Mouse (Mus musculus) liver, postnatal 0 days (tissue): ENCODE measurements at regions not wholly inside any gene's neighbourhood (a gene's known extent, or its start where the extent isn't known, plus 50 kb on each side); places are given as distances from the start of the nearest gene placed in this dataset.

Source experiments
- ATAC-seq: fragments of 200-750 bp; cut with Nextera tagmentation; 2 replicates; pipeline ENCODE4 v1.8.0; 2017; ENCODE audit warnings: mild to moderate bottlenecking, moderate library complexity
- DNase-seq: peaks from one replicate; pipeline ENCODE4 v3.0.0-alpha.2; 2016
- H3K27ac ChIP-seq: fragments of 300-500 bp; sonication (generic); 2 replicates; pipeline ENCODE4 v1.5.1; 2014; ENCODE audit warnings: antibody characterized with exemption, moderate library complexity, mild to moderate bottlenecking, low read depth
- H3K27me3 ChIP-seq: fragments of 300-500 bp; sonication (generic); 2 replicates; pipeline ENCODE4 v1.6.1; 2014; ENCODE audit warnings: low read length, control low read depth, mixed read lengths; ENCODE audit not compliant: insufficient read depth
- H3K36me3 ChIP-seq: fragments of 300-500 bp; sonication (generic); replicated peaks from 2 replicates; pipeline ENCODE4 v1.6.1; 2014; ENCODE audit warnings: mild to moderate bottlenecking, control low read depth, low read length, moderate library complexity, mixed read lengths; ENCODE audit not compliant: insufficient read depth
- H3K4me1 ChIP-seq: fragments of 300-500 bp; sonication (generic); 2 replicates; pipeline ENCODE4 v1.6.1; 2014; ENCODE audit warnings: antibody characterized with exemption, mild to moderate bottlenecking, control low read depth; ENCODE audit not compliant: insufficient read depth
- H3K4me2 ChIP-seq: fragments of 300-500 bp; sonication (generic); 2 replicates; pipeline ENCODE4 v1.6.1; 2014; ENCODE audit warnings: low read depth, mild to moderate bottlenecking, low read length, moderate library complexity, mixed read lengths
- H3K4me3 ChIP-seq: fragments of 300-500 bp; sonication (generic); 2 replicates; pipeline ENCODE4 v1.5.1; 2014; ENCODE audit warnings: low read depth, low read length
- H3K9ac ChIP-seq: fragments of 300-500 bp; sonication (generic); replicated peaks from 2 replicates; pipeline ENCODE4 v1.6.1; 2014; ENCODE audit warnings: mild to moderate bottlenecking, moderate library complexity
- H3K9me3 ChIP-seq: fragments of 300-500 bp; sonication (generic); 2 replicates; pipeline ENCODE4 v1.6.1; 2016; ENCODE audit warnings: mild to moderate bottlenecking, control low read depth, low read length, mixed read lengths
- CTCF ChIP-seq: sonication (generic); IDR thresholded peaks from 2 replicates; pipeline ENCODE4 v1.5.1; 2016; ENCODE audit warnings: antibody characterized with exemption, low read depth
- EP300 ChIP-seq: IDR thresholded peaks from 2 replicates; pipeline ENCODE4 v1.6.1; 2016; ENCODE audit warnings: antibody characterized with exemption, low read depth, mild to moderate bottlenecking
- WGBS: fragments of 180-500 bp; shearing (Covaris S2); extraction: QIAGEN DNeasy Blood & Tissue Kit; methylation state at CpG from one replicate; pipeline ENCODE4 v1.1.7; 2014; ENCODE audit not compliant: insufficient replicate concordance; 5-methylcytosine and 5-hydroxymethylcytosine counted together

GRCm38 (mm10) chr1:35331602-35332339, 482.0 kb downstream of the Plekhb2 start:
- no peak overlapping the region for H3K27ac ChIP-seq
- no peak overlapping the region for H3K4me3 ChIP-seq
- no peak for TF ChIP-seq EP300
- TF ChIP-seq CTCF: no peak
- no peaks in the 10 kb centered on the region for H3K27me3 ChIP-seq
- no peaks in the 10 kb centered on the region for H3K9me3 ChIP-seq
- no peaks in the 10 kb centered on the region for H3K36me3 ChIP-seq
- no peak for DNase-seq
- H3K4me1 ChIP-seq: no peaks in the 10 kb centered on the region
- 68% methylated on average over 9 of the region's 9 CpGs for WGBS
- no peak overlapping the region for H3K9ac ChIP-seq
- no peak for ATAC-seq
- H3K4me2 ChIP-seq: no peak overlapping the region

GRCm38 (mm10) chr1:35332340-35332684, 482.5 kb downstream of the Plekhb2 start:
- Histone ChIP-seq H3K9ac (no peak overlapping the region), H3K27ac (no peak overlapping the region), H3K27me3 (no peaks in the 10 kb centered on the region), H3K4me3 (no peak overlapping the region), H3K4me1 (no peaks in the 10 kb centered on the region), H3K36me3 (no peaks in the 10 kb centered on the region), H3K9me3 (no peaks in the 10 kb centered on the region), H3K4me2 (no peak overlapping the region)
- no peak for ATAC-seq
- DNase-seq: no peak
- 80% methylated on average over 2 of the region's 2 CpGs for WGBS
- TF ChIP-seq CTCF (no peak), EP300 (no peak)

GRCm38 (mm10) chr1:35337647-35338046, 487.9 kb downstream of the Plekhb2 start:
- Histone ChIP-seq H3K9me3 (no peaks in the 10 kb centered on the region), H3K27ac (no peak overlapping the region), H3K9ac (no peak overlapping the region), H3K27me3 (no peaks in the 10 kb centered on the region), H3K4me3 (no peak overlapping the region), H3K4me2 (no peak overlapping the region), H3K36me3 (no peaks in the 10 kb centered on the region), H3K4me1 (no peaks in the 10 kb centered on the region; the same call in 1 of the 2 replicates)
- 79% methylated on average over 3 of the region's 3 CpGs for WGBS
- no peak for TF ChIP-seq EP300
- TF ChIP-seq CTCF: no peak
- no peak for DNase-seq
- no peak for ATAC-seq

GRCm38 (mm10) chr1:35338184-35338583, 488.4 kb downstream of the Plekhb2 start:
- H3K9me3 ChIP-seq: no peaks in the 10 kb centered on the region
- H3K4me3 ChIP-seq: no peak overlapping the region
- TF ChIP-seq EP300: no peak
- TF ChIP-seq CTCF: no peak
- H3K4me1 ChIP-seq: no peaks in the 10 kb centered on the region; the same call in 1 of the 2 replicates
- WGBS: 32% methylated on average over 3 of the region's 3 CpGs
- no peak overlapping the region for H3K9ac ChIP-seq
- no peaks in the 10 kb centered on the region for H3K36me3 ChIP-seq
- ATAC-seq (no peak), DNase-seq (peak; percentile 14)
- H3K27ac ChIP-seq: no peak overlapping the region
- no peaks in the 10 kb centered on the region for H3K27me3 ChIP-seq
- peak overlapping the region; percentile 18; the same call in 1 of the 2 replicates for H3K4me2 ChIP-seq

- Histone ChIP-seq H3K9ac (no peak overlapping the region), H3K4me2 (no peak overlapping the region), H3K9me3 (no peaks in the 10 kb centered on the region), H3K4me3 (no peak overlapping the region), H3K27ac (no peak overlapping the region), H3K36me3 (no peaks in the 10 kb centered on the region), H3K27me3 (no peaks in the 10 kb centered on the region), H3K4me1 (no peaks in the 10 kb centered on the region)
- 55% methylated on average over 1 of the region's 1 CpGs for WGBS
- TF ChIP-seq EP300 (no peak), CTCF (no peak)
- no peak for DNase-seq
- no peak for ATAC-seq
Observed at GRCm38 (mm10) chr1:35344539-35344938, 494.8 kb downstream of the Plekhb2 start.

- no peaks in the 10 kb centered on the region for H3K36me3 ChIP-seq
- no peak overlapping the region for H3K9ac ChIP-seq
- no peak overlapping the region for H3K4me2 ChIP-seq
- no peak overlapping the region for H3K4me3 ChIP-seq
- ATAC-seq: no peak
- no peaks in the 10 kb centered on the region for H3K27me3 ChIP-seq
- WGBS: 74% methylated on average over 4 of the region's 4 CpGs
- no peaks in the 10 kb centered on the region for H3K9me3 ChIP-seq
- no peak overlapping the region for H3K27ac ChIP-seq
- no peaks in the 10 kb centered on the region for H3K4me1 ChIP-seq
- TF ChIP-seq CTCF: no peak
- no peak for TF ChIP-seq EP300
- DNase-seq: no peak
Observed at GRCm38 (mm10) chr1:35348294-35348693, 498.5 kb downstream of the Plekhb2 start.

GRCm38 (mm10) chr1:35358981-35359380, 509.2 kb downstream of the Plekhb2 start:
- Histone ChIP-seq H3K27me3 (no peaks in the 10 kb centered on the region), H3K27ac (no peak overlapping the region), H3K9me3 (no peaks in the 10 kb centered on the region), H3K36me3 (no peaks in the 10 kb centered on the region), H3K4me3 (no peak overlapping the region), H3K4me1 (no peaks in the 10 kb centered on the region), H3K9ac (no peak overlapping the region), H3K4me2 (no peak overlapping the region)
- no peak for TF ChIP-seq EP300
- no peak for TF ChIP-seq CTCF
- 47% methylated on average over 5 of the region's 5 CpGs for whole genome bisulfite sequencing
- DNase-seq (no peak), ATAC-seq (no peak)
